Comparison of ENCODE assay signal across 8 mouse cellular contexts in the genomic region with DNA sequence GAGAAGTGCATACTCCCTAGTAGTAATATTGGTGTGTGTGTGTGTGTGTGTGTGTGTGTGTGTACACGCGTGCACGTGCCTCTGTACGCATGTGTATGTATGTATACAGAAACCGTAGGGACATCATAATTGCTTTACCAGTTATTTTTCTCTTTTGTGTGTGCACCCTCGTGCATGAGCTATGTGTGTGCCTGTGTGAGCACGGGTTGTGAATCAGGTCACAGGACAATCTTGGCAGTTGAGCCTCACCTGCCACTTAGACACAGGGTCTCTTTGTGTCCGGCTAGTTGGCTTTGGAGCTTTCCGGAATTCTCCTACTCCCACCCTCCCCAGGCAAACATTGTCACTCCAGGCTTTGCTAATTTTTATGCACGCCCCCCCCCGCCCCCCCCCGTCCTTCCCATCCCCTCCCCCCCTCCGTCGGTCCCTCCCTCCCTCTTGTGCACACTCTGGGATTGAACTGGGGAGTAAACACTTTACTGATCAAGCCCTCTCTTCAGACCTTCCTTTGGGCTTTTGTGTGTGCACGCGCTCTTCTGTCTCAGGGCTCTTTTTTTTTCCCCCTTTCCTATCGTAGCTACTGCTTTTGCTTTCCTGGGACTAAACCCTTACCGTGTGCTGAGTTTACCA. TPM values are rescaled to one million over a fixed set of nuclear protein-coding genes. Genes with fewer than 3 reads are reported as not detected.
DNase-seq lines count a peak whose midpoint lies in the region; ATAC-seq lines count a peak whose summit lies in the region.

A gene (minus strand): TSS at position 51 of the 630 bp plus-strand sequence.

- peak within 1 kb of the TSS; percentile 51 for H3K4me3 ChIP-seq in limb, embryonic 15.5 days
- H3K4me3 ChIP-seq in stomach, embryonic 15.5 days (replicated peaks), result peak within 1 kb of the TSS; percentile 45

- peaks cover 4% of the 10 kb centered on the region; the same call in 1 of the 2 replicates for H3K27me3 ChIP-seq in limb, embryonic 15.5 days
- no peaks in the 10 kb centered on the region for H3K27me3 ChIP-seq in stomach, embryonic 15.5 days (replicated peaks)

- 28% methylated on average over 18 of the region's 18 CpGs for WGBS in limb, embryonic 15.5 days
- 31% methylated on average over 15 of the region's 18 CpGs for WGBS in stomach, embryonic 15.5 days

- H3K36me3 ChIP-seq in limb, embryonic 15.5 days, result no peaks in the 10 kb centered on the region
- H3K36me3 ChIP-seq in stomach, embryonic 15.5 days, result no peaks in the 10 kb centered on the region

- peak; percentile 27 to 37 for DNase-seq in layer of hippocampus, postnatal 10 days (ENCODE audit: low spot score in 2 of 2)
- DNase-seq in layer of hippocampus, adult 9-10 months (ENCODE audit: low spot score), result no peak
- DNase-seq in cerebellum, adult 18-20 months, result peak; percentile 15 to 36
- peak; percentile 6 for DNase-seq in forelimb bud, embryonic 11.5 days (ENCODE audit: low read depth, low spot score)
- DNase-seq in layer of hippocampus, postnatal 36 days, result no peak
- DNase-seq in ovary, postnatal 14 days (ENCODE audit: low spot score), result no peak

- H3K9me3 ChIP-seq in limb, embryonic 15.5 days, result no peaks in the 10 kb centered on the region
- no peaks in the 10 kb centered on the region for H3K9me3 ChIP-seq in stomach, embryonic 15.5 days

- H3K4me1 ChIP-seq in limb, embryonic 15.5 days, result peaks cover 3% of the 10 kb centered on the region; the same call in 1 of the 2 replicates
- H3K4me1 ChIP-seq in stomach, embryonic 15.5 days, result no peaks in the 10 kb centered on the region

- H3K9ac ChIP-seq in limb, embryonic 15.5 days, result peak within 1 kb of the TSS; percentile 45; the same call in 1 of the 2 replicates
- H3K9ac ChIP-seq in stomach, embryonic 15.5 days, result no peak within 1 kb of the TSS; the same call in 1 of the 2 replicates

- peak within 1 kb of the TSS; percentile 52 for H3K4me2 ChIP-seq in limb, embryonic 15.5 days
- H3K4me2 ChIP-seq in stomach, embryonic 15.5 days, result peak within 1 kb of the TSS; percentile 56

- no peak for ATAC-seq in limb, embryonic 15.5 days (ENCODE audit: insufficient number of reproducible peaks, low FRiP score, low TSS enrichment, low read depth)
- 0 out of 2 replicates have a peak, but pooled peaks have one; percentile 20 for ATAC-seq in stomach, embryonic 15.5 days (ENCODE audit: insufficient read depth, low FRiP score, low read depth)

- peak within 1 kb of the TSS; percentile 47; the same call in 1 of the 2 replicates for H3K27ac ChIP-seq in limb, embryonic 15.5 days
- H3K27ac ChIP-seq in stomach, embryonic 15.5 days, result peak within 1 kb of the TSS; percentile 22; the same call in 1 of the 2 replicates

RNA-seq across cellular contexts. Expression of the gene that starts here (rescaled TPM):
- not detected for total RNA-seq in layer of hippocampus, postnatal 10 days (2021)
- polyA plus RNA-seq in limb, embryonic 15.5 days (2015; fragmentation: Nextera tagmentation; extraction: Ambion mirVana), result not detected in 2 replicates
- not detected in 2 replicates for polyA plus RNA-seq in stomach, embryonic 15.5 days (2015; fragmentation: Nextera tagmentation; extraction: Ambion mirVana)
- total RNA-seq in layer of hippocampus, postnatal 36 days (2021), result not detected

Comparison
In these comparisons a context has a peak if more than half of its experiments do, and no peak if none do; other contexts are left out.
1. Peak in DNase-seq in layer of hippocampus, postnatal 10 days; RNA of the gene not detected or under 1 TPM.
2. Peak in ATAC-seq, H3K4me3 ChIP-seq, H3K27ac ChIP-seq and H3K4me2 ChIP-seq in stomach, embryonic 15.5 days; RNA of the gene not detected or under 1 TPM.
3. DNase-seq: peak in cerebellum, adult 18-20 months (2 of 2) and forelimb bud, embryonic 11.5 days (single experiment); none in layer of hippocampus, adult 9-10 months (single experiment), layer of hippocampus, postnatal 36 days (0 of 2) and ovary, postnatal 14 days (single experiment).